Mouse (Mus musculus): ENCODE measurements around the gene Olfr78.

Olfr78 gene

DNA sequence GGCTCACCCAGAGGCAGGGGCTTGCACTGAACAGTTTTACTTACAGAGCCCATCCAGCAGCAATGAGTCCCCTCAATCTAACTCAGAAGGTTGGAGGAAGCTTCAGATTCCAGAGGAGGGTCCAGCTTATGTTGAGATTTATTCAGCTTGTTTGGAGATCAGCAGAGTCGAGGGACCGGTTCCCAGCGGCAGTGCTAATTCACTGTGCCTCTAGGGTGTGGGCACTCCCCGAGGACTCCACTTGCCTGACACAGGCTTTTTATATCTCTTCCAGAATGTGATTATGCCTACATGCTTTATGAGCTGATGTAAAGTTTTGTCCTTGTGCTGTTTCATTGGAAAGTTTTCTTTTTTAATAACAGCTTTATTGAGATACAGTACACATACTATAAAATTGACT is at the start of gene Olfr78, which contains the start of gene Olfr560:
Olfr78 (minus strand) TSS at position 206 of the 400 bp plus-strand sequence.
Olfr560 (minus strand) TSS at position 101 of the 400 bp plus-strand sequence.
- DNase-seq = no peak

DNA sequence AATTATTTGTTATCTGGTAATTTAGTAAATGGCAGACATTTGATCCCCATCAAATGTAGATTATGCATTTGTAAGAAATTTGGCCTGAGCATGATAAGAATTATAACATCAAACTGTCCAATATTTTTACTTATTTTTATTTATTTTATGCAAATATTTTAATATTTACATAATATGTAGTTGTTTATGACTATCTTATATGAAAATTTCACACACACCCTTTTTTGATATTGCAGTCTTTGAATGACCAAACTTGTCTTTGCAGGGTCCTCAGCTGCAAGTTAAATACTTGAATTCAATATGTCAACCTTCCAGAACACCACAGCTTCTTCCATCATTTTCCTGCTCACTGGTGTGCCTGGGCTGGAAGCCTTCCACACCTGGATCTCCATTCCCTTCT is 43.9 kb upstream of the Olfr78 start, which contains the start of gene Olfr564:
Olfr564 (plus strand) TSS at position 301 of the 400 bp plus-strand sequence.
- no peak for DNase-seq

DNA sequence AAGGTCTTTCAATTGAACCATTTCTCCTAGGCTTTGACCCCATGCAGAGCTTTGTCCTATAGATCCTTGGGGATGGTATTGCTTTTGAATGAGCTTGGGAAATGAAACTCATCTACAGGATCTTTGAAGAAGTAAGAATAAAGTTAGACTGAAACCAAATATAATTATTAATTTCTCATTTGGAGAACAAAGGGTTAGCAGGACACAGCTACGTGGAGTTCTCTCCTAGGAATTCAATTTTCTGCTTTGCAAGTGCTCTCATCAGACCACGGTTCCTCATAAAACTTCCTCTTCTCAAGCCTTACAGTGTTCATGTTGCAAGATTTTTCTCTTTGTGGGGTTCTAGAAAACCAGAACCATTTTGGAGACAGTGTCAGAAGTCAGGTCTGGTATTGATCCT is 11.7 kb upstream of the Olfr78 start, which contains the start of gene Olfr561:
Olfr561 (plus strand) TSS at position 301 of the 400 bp plus-strand sequence.
- no peak for DNase-seq

DNA sequence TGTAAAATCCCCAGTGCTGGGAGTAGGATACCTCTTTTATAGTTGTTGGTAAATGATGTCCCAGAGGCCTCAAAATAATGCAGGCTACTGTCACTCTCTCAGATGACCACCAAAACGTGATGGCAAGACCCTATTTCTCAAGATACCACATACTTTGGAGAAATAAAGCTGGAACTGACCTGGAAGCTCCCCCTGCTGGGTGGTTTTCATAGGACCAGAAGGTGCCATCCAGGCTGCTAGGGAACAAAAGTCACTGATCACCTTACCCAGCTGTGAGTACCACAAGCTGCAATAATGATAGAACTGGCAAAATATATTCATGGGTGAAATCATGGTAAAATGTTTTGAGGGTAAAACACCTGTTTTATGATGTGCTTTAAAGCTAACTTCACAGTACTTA is 7.2 kb downstream of the Olfr78 start:
- peak; percentile 1 for DNase-seq

DNA sequence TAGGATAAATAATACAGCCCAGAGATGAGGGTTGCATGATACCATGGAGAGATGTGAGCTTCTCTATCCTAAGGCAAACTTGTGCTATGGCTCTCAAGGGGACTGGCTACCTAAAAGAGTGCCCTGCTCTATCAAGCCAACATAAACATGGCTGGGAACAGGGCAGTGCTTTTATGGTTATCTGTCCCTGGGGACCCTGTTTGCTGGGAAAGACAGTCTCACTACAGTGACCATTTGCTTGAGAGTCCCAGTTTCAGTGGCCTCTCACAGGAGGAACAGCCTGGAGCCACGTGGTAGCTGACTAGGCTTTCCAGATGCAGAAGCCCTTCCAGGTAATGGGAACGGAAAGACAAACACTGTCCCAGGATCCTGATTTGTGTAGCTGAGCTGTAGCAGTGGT is 21.6 kb downstream of the Olfr78 start:
- no peak for DNase-seq

DNA sequence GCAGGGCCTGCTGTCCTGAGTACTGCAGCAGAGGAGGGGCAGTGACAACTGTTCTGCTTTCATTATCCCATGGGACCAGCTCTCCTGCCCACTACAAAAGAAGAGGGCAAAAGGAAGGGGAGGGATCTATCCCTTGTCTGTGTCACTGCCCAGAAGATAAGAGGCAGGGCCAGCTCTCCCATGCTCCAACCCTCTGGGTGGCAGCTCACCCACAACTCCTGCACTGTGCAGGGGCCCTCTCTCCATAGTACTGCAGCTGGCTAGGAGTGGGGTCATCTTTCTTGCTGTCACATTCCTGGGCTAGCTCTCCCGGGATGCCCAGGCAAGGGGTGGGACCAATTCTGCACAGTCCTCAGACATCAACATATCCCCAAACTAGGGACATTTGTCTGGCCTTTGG is 25.5 kb downstream of the Olfr78 start:
- DNase-seq = no peak

- no peak for DNase-seq
These were observed 31.9 kb downstream of the Olfr78 start, which contains the start of gene Olfr559 for GRCm38 (mm10) chr7:102727391-102727790. Olfr559 (minus strand) TSS chr7:102727491.

DNA sequence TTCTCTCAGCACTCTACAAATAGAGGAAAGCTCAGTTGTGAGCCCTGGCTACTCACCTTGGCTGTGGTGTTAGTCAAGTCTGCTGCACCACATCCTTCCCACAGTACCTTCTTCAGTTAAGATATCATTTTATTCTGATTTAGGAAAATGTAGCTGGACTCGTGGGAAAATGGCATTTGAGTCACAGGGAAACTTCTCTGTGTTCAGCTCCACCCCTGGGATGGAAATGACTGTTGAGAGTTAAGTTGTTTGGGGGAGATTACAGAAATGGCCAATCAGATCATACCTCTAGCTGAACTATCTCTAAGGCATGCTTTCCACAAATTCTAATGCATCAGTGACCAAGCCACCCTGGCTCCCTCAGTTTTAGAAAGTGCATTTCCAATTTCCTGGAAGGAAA is 40.3 kb downstream of the Olfr78 start, which contains the start of gene Olfr33:
Olfr33 (minus strand) TSS at position 101 of the 400 bp plus-strand sequence.
- no peak for DNase-seq

DNA sequence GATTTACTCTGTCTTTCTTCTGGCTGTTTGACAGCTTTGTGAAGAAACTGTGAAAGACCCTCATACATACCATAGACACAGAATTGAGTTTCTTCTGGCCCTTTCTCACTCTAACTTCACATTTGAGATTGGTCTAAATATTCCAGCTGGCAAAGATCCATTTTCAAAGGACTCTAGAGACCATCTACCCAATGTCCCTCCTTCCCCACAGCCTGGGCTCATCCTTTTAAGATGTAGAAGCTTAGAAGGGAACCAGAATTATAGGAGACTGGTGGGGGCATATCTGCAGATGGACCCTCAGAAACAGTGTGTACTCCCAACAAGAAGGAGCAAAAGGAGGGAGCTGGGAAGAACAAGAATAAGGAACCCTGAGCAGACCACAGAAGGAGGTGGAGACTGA is 57.4 kb downstream of the Olfr78 start, which contains the start of gene Olfr558:
Olfr558 (plus strand) TSS at position 301 of the 400 bp plus-strand sequence.
- DNase-seq = no peak

DNA sequence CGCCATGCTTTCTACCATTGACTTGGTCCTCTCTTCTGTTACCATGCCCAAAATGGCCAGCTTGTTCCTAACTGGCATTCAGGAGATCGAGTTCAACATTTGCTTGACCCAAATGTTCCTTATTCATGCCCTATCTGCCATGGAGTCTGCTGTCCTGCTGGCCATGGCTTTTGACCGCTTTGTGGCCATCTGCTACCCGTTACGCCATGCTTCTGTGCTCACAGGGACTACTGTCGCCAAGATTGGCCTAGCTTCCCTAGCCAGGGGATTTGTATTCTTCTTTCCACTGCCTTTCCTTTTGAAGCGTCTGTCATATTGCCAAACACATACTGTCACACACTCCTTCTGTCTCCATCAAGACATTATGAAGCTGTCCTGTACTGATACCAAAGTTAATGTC is 60.8 kb downstream of the Olfr78 start:
- DNase-seq = no peak

DNA sequence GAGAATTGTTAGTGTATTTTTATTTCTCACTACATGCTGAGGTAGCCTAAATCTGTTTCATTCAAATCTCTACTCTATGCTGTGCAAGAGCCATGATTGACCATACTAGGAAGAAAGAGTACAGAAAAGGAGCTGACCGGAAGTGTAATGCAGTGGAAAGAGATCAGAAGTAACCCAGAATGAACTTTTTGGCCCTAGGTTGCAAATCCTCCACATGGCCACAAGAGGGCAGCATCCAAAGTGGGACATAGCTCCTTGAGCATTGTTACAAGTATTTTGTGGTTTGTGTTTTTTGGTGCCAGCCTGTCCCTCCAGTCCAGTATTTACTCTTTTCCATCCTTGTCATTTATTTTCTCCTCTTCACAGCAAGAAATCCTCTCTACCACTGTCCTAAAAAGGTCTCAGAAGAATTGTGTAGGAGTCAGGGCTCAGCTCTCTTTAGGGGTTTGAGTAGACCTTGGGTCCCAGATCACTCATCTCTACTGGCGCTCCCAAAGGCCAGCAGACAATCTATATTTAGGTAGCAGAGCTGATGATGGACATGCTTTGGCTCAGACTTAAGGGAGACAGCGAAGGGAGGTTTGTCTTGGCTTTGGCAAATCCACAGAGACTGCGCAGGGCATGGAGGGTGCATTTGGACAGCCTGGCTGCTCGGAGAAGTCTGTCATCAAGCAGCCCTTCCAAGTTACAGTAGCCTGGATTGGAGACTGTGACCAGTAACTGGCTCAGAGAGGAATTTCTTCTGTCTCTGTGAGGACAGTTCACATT is 63.7 kb downstream of the Olfr78 start, which contains the start of gene Olfr557:
Olfr557 (plus strand) TSS at position 553 of the 768 bp plus-strand sequence.
- DNase-seq = peak; percentile 40

Data from lung, postnatal 14 days (tissue).